Mouse (Mus musculus) cerebellum, adult 18-20 months (tissue): ENCODE data around the gene Vmn2r120.
"Not testable (repeated sequence)": the region's sequence is repeated elsewhere in the genome, so short reads cannot be mapped to it uniquely, and the experiment has no call there.

Experiments used
- DNase-seq, 2 experiments: peaks; one replicate each; pipeline ENCODE4 v3.0.0; 2021

Vmn2r120 gene

DNA sequence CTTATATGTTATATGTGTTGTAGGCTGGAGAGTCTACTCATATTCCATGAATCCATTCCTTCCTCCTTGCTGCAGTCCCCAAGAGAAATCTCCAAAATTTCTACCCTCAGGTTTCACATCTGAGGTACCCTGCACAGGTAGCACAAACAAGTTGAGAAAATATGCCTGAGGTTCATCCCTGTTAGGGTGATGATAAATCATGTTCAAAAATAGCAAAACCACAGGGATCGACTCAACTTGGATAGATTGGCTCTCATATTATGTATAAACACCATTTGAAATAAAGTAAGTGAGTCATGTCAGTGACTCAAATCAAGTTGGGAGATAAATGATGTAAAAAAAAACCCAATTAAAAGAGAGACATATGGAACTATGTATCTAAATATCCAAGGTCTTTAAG is at the start of gene Vmn2r120:
Gene Vmn2r120 (minus strand): TSS at position 101 of the 400 bp plus-strand sequence.
- DNase-seq = no peak

GRCm38 (mm10) chr17:57587273-57587672 is 42.0 kb upstream of the Vmn2r120 start:
- not testable (repeated sequence) for DNase-seq

GRCm38 (mm10) chr17:57574075-57574705 is 28.9 kb upstream of the Vmn2r120 start:
- DNase-seq = no peak
